Mouse (Mus musculus) telencephalon, adult 2 months (tissue): ENCODE measurements around the gene Cdc42ep2.
A peak's percentile ranks its signal among the peaks of the same experiment; 100 is the strongest.

Source experiments
- DNase-seq: peaks from one replicate; pipeline ENCODE4 v3.0.0-alpha.2; 2011; ENCODE audit warnings: low read depth, low spot score

Gene Cdc42ep2

GRCm38 (mm10) chr19:5924713-5925093 is at the start of gene Cdc42ep2:
Gene Cdc42ep2 (minus strand): TSS chr19:5924816.
- DNase-seq: peak; percentile 91

GRCm38 (mm10) chr19:5967664-5968063 is 43.0 kb upstream of the Cdc42ep2 start:
- DNase-seq: no peak

- no peak for DNase-seq
These were observed 42.2 kb upstream of the Cdc42ep2 start for GRCm38 (mm10) chr19:5966786-5967185.

DNA sequence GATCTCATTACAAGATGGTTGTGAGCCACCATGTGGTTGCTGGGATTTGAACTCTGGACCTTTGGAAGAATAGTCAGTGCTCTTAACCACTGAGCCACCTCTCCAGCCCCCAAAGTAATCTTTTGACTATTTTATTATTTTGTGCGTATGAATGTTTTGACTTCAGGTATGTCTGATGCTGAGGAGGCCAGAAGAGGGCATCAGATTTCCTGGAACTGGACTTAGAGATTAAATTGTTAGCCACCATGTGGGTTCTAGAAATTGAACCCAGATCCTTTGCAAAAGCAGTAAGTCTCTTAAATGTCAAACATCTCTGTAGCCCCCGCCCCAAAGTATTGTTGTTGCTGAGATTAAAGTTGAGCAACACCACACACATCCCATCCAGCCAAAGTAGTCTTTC is 41.3 kb upstream of the Cdc42ep2 start:
- no peak for DNase-seq

GRCm38 (mm10) chr19:5965280-5965679 is 40.7 kb upstream of the Cdc42ep2 start:
- peak; percentile 50 for DNase-seq

DNA sequence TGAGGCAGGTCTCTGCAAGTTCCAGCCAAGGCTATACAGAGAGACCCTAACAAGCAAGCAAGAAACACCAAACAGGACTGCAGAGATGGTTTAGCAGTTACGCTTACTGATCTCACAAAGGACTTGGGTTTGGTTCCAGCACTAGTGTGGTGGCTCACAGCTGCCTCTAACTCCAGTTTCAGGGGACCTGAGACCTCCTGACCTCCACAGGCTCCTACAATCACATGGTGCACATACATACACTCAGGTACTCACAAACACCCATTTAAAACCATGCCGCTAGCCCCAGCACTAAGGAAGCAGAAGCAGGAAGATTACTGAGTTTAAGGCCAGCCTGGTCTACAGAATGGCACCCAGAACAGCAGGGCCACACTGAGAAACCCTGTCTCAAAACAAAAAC is 40.2 kb upstream of the Cdc42ep2 start:
- no peak for DNase-seq

DNA sequence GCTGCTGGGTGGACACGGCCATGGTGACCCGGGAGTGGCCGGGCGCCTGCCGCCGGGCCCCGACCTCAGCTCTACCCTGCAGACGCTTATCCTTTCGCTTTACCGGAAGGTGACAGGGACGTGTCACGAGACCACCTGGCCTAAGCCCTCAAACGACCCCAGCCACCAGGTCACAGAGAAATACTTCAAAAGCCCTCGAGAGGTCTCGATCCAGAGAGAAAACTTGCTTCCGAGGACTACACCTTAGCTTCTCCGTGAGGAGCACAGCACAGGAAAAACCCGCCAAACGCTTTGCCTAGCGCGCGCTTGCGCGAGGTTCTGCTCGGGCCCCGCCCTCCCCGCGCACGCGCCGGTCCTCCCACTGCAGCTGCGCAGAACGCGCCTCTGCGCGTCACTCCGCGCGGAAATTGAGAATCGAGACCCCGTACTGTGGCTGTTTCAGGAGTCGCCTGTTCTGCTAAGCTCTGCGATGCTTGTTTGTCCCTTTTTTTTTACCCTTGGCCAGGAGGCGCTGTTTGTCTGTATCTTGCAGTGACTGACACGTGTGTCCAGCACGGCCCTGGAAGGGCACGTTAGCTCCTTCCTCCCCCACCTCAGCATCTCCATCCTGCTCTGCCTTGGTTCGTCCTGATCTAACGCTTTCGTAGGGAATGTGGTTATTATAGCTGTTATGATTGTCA is 39.4 kb upstream of the Cdc42ep2 start, which contains the start of gene Pola2:
Gene Pola2 (minus strand): TSS at position 320 of the 680 bp plus-strand sequence.
- DNase-seq: peak; percentile 56

GRCm38 (mm10) chr19:5962651-5963050 is 38.0 kb upstream of the Cdc42ep2 start:
- no peak for DNase-seq

DNA sequence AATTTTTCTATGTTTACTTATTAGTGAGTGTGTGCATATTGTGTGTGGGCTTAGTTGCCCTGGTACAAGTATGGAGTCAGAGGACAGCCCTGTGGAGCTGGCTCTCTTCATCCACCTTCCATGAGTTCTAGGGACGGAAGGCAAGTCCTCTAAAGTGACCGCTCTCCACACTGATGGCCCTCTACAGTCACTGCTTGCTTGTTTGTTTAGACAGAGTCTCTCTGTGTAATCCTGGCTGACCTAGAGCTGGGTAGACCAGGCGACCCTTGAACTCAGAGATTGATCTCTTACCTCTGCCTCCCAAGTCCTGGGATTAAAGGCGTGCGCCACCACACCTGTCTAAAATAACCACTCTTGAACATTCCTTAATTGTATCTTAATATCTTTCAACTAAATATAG is 32.8 kb upstream of the Cdc42ep2 start:
- no peak for DNase-seq

DNA sequence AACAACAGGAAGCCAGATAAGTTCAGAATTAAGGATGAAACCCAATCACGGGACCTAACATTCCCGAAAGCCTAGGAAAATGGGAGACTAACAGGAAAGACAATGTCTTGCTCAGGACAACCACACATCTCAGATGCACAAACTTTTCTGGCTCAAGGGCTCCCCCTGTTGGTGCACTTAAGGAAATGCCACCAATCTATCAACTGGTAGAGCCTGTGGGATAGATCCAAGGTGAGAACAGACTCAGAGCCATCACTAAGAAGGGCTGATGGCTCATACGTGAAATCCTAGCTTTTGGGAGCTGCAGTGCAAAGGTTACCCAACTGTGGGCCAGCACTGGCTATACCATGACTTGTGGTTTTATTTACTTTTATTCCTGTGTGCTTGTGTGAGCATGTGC is 32.1 kb upstream of the Cdc42ep2 start:
- peak; percentile 48 for DNase-seq

DNA sequence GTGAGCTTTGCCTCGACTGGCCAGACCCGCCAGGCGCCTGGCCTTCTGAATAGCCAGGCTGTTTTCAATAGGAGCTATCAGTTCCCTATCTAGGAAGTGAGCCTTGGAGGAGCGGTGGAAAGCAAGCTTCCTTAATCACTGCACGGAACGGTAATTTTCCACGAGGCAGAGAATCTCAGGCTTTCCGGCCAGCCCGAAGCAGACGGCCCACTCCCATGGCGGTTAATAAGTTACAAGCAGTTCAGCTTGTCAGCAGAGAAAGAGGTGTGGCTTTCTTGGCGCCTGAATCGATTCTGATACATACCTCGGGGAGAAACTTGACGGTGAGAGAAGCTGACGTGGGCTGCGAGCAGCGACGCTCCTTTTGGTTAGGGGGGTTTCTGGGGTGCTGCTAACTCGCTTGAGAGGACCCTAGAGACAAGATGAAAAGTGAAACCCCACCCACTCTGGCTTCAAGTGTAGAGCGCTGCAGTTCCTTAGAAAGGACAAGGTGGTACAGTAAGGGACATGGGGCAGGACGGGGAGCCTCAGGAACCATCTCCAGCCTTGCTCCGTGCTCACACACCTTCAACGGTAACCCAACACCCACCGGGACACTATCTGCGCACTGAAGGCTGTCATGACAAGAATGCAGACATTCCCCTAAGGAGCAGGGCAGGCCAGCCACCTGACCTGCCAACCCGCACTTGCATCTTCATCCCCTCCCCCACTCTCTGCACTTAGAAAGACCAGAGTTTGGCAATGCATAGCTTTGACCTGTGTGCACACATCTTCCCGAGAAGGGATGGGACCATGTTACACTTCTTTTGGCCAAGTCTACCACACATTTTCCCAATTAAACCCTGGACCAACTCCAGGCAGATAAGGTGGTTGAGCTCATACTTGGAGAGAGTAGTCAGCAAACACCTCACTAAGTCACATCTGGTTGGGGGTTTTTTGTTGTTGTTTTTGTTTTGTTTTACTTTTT is 31.4 kb upstream of the Cdc42ep2 start:
- no peak for DNase-seq

GRCm38 (mm10) chr19:5954936-5955335 is 30.3 kb upstream of the Cdc42ep2 start:
- no peak for DNase-seq

DNA sequence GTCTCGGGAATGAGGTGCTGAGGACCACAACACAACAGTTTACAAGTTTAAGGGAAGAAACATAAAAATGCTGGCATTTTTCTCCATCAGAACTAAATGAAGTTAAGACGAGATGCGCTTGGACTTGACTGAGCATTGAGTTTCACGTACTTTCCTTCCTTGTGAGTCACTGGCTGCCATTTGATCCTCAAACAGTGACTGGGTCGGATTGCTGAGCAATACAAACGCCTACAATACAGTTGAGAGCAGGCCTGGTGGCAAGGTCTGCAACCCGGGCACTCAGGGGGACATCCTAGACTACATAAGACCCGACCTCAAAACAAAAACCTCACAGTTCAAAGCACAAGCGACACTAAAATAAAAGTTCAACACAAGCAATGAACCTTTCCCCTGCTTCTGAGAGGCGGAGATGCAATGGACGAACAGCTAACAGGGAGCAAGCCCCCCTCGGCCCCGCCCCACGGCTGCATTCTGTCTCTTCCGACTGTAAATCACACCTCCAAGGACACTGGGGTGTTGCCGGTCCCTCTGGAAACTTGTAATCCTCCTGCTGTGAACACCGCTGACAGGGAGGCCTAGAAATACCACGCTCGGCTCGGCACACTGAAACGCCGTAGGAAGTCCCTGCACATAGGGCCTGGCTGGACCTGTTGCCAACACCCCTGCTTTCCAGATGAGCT is 29.6 kb upstream of the Cdc42ep2 start:
- no peak for DNase-seq

- DNase-seq: no peak
These were observed 28.7 kb upstream of the Cdc42ep2 start for GRCm38 (mm10) chr19:5953201-5953770.

DNA sequence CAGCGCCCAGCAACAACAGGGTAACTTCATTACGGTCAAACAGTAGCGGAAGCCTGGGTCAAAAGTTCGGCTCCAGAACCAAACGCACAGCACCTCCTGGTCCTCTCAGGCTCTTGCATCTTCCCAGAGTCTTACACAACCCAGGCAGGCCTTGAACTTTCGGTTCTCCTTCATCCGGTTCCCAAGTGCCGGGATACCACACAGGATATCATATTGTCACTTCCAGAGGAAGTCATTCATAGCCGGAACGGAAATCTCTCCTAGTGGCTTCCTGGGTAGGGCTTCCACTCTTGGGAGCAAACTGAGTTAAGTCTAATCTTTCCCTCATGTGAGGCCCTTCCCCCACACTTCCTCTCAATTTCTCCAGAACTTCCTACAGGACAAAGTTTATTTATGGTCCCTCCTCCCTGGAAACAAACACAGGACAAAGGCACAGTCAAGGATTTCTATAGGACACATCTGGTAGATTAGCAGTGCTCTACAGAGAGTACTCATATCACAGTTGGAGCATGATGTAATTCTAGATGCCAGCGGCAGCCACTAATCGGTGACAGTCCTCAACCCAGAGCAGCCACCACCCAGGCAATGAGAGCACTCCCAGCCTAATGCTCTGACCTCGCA is 27.6 kb upstream of the Cdc42ep2 start:
- DNase-seq: no peak

- DNase-seq: no peak
These were observed 27.0 kb upstream of the Cdc42ep2 start for GRCm38 (mm10) chr19:5951631-5952030.

DNA sequence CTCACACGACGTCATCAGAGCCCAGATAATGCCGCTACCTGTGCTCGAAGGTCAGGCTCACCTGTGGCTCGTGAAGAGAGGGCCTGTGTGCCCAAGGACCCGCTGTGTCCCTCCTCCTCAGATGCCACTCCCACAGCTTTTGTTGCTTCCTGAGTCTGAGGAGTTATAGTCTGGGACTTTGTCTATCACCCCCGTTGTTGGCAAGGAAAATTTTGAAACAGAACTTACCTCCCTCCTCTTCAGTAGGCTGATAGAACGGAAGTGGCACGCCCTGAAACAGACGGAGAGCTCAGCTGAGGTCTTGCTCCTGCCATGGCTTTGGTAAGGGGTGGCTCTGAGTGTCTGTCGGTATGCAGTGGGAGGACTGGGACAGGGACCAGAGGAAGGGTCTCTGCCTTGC is 25.6 kb upstream of the Cdc42ep2 start:
- DNase-seq: no peak

GRCm38 (mm10) chr19:5945891-5946290 is 21.3 kb upstream of the Cdc42ep2 start:
- DNase-seq: no peak

- peak; percentile 55 for DNase-seq
These were observed 20.4 kb upstream of the Cdc42ep2 start for GRCm38 (mm10) chr19:5945027-5945426.

- no peak for DNase-seq
These were observed 19.5 kb upstream of the Cdc42ep2 start for GRCm38 (mm10) chr19:5944145-5944544.

DNA sequence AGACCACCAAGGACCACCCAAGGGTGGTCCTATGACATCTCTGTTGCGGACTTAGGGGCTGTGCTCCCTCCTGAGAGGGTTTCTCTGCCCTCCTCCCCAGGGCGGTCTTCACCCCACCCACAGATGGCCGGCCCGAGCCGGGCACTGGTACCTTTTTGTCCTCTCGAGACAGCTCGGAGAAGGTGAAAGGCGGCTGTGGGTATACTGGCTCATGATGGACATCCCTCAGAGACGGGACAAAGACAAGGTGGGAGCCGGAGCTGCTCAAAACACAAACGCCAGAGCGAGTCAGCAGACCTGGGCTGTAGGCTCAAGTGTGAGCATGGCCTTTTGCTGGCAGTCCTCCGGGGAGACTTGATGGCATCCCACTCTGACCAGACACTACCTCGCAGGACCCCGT is 18.8 kb upstream of the Cdc42ep2 start:
- DNase-seq: no peak
